Mouse (Mus musculus) G1E (cell line): ENCODE data around the gene Lrrc1.

Source experiments
- CTCF ChIP-seq: IDR thresholded peaks from 2 replicates; pipeline ENCODE4 v1.5.1; 2012; ENCODE audit warnings: low read depth, low read length, inconsistent platforms, mixed read lengths
- GATA1 ChIP-seq: IDR thresholded peaks from 2 replicates; pipeline ENCODE4 v1.6.1; 2012; ENCODE audit warnings: borderline replicate concordance, low read length, inconsistent platforms, mixed read lengths
- GATA2 ChIP-seq: IDR thresholded peaks from 2 replicates; pipeline ENCODE4 v1.6.1; 2012; ENCODE audit warnings: low read depth, low read length, inconsistent platforms, borderline replicate concordance

GRCm38 (mm10) chr9:77498406-77498805, 46.3 kb downstream of the Lrrc1 start:
- no peak for TF ChIP-seq CTCF
- TF ChIP-seq GATA2 = no peak
- no peak for TF ChIP-seq GATA1
